Mouse (Mus musculus) stomach, embryonic 14.5 days (tissue): Measurements from ENCODE around the gene Opalin. TPM values are rescaled to one million over a fixed set of nuclear protein-coding genes. Genes with fewer than 3 reads are reported as not detected.

ENCODE experiments used
- ATAC-seq: fragments of 200-750 bp; cut with Nextera tagmentation; 2 replicates; pipeline ENCODE4 v1.8.0; 2017; ENCODE audit warnings: low read depth, moderate TSS enrichment; ENCODE audit not compliant: insufficient number of reproducible peaks, insufficient read depth, low FRiP score
- H3K27ac ChIP-seq: fragments of 300-500 bp; sonication (generic); 2 replicates; pipeline ENCODE4 v1.5.1; 2014; ENCODE audit warnings: mild to moderate bottlenecking, low read length, moderate library complexity, mixed read lengths
- H3K27me3 ChIP-seq: fragments of 300-500 bp; sonication (generic); 2 replicates; pipeline ENCODE4 v1.6.1; 2014; ENCODE audit warnings: low read length, control low read depth, mixed read lengths; ENCODE audit not compliant: control insufficient read depth, insufficient read depth
- H3K36me3 ChIP-seq: fragments of 300-500 bp; sonication (generic); 2 replicates; pipeline ENCODE4 v1.6.1; 2014; ENCODE audit warnings: mild to moderate bottlenecking, control low read depth, low read length, moderate library complexity, mixed read lengths; ENCODE audit not compliant: control insufficient read depth, insufficient read depth
- H3K4me1 ChIP-seq: fragments of 300-500 bp; sonication (generic); 2 replicates; pipeline ENCODE4 v1.6.1; 2014; ENCODE audit warnings: low read length, control low read depth, mixed read lengths; ENCODE audit not compliant: control insufficient read depth, insufficient read depth
- H3K4me2 ChIP-seq: fragments of 300-500 bp; sonication (generic); replicated peaks from 2 replicates; pipeline ENCODE4 v1.6.1; 2014; ENCODE audit warnings: low read depth, low read length, control low read depth
- H3K4me3 ChIP-seq: fragments of 300-500 bp; sonication (generic); 2 replicates; pipeline ENCODE4 v1.5.1; 2014; ENCODE audit warnings: low read depth, low read length, control low read depth
- H3K9ac ChIP-seq: fragments of 300-500 bp; sonication (generic); replicated peaks from 2 replicates; pipeline ENCODE4 v1.6.1; 2014; ENCODE audit warnings: low read depth, mild to moderate bottlenecking, control low read depth, low read length, moderate library complexity, mixed read lengths
- H3K9me3 ChIP-seq: fragments of 300-500 bp; sonication (generic); 2 replicates; pipeline ENCODE4 v1.6.1; 2016; ENCODE audit warnings: low read depth, low read length, control low read depth; ENCODE audit not compliant: control insufficient read depth
- WGBS: fragments of 180-500 bp; shearing (Covaris S2); extraction: QIAGEN DNeasy Blood & Tissue Kit; methylation state at CpG from one replicate; pipeline ENCODE4 v1.1.7; 2014; 5-methylcytosine and 5-hydroxymethylcytosine counted together
- polyA plus RNA-seq: library from polyadenylated mRNA; unstranded; fragments of >200 nt; fragmentation: Nextera tagmentation; extraction: Ambion mirVana; gene quantifications from 2 replicates; pipeline ENCODE4 v1.2.1, GENCODE M21; 2014

Opalin gene
- polyA plus RNA-seq, 1 experiment from 2014 or later = not detected

DNA sequence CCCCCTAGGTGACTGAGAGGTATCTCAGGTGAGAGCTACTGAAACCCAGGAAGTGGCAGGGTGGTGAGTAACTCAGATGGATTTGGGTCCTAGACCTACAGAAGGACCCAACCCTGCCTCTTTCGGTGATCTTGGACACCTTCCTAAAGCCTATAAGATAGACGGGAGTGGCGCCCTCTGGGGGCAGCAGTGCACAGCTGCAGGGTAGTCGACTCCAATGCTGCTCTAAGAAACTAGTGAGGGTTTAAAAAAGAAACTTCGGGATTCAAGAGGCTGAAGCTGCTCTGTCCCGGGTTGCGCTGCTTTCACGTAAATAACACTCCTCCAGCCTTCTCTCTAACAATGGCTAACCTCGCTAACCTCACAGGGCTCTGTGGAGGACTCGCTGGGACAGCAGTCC is 23.4 kb downstream of the Opalin start:
- no peaks in the 10 kb centered on the region for H3K4me1 ChIP-seq
- no peak overlapping the region for H3K9ac ChIP-seq
- H3K27ac ChIP-seq = no peak overlapping the region
- no peak overlapping the region for H3K4me3 ChIP-seq
- WGBS = 33% methylated on average over 10 of the region's 10 CpGs
- no peak overlapping the region for H3K4me2 ChIP-seq
- no peaks in the 10 kb centered on the region for H3K36me3 ChIP-seq
- no peaks in the 10 kb centered on the region for H3K27me3 ChIP-seq
- no peak; the same call in 1 of the 2 replicates for ATAC-seq
- H3K9me3 ChIP-seq = no peaks in the 10 kb centered on the region

DNA sequence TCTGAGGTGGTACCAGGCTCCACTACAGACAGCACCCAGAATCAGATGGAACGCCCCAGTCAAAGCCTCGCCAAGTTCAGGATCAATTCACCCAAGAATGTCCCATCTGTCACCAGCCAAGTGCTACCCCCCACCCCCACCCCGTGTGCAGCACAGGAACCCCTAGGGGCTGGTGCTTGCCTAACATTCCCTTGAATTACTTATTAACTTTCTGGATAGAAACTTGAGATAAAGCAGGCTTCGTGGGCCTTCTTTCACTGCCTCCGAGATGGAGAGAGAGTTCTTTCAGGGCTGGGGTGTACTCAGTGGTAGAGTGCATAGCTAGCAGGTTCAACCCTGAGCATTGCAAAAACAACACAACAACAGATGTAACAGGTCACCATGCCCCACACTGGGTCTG is 24.7 kb downstream of the Opalin start:
- Histone ChIP-seq H3K9me3 (no peaks in the 10 kb centered on the region), H3K27ac (no peak overlapping the region), H3K4me2 (no peak overlapping the region), H3K4me1 (no peaks in the 10 kb centered on the region), H3K9ac (no peak overlapping the region), H3K36me3 (no peaks in the 10 kb centered on the region), H3K4me3 (no peak overlapping the region), H3K27me3 (no peaks in the 10 kb centered on the region)
- 47% methylated on average over 5 of the region's 5 CpGs for WGBS
- ATAC-seq = no peak

DNA sequence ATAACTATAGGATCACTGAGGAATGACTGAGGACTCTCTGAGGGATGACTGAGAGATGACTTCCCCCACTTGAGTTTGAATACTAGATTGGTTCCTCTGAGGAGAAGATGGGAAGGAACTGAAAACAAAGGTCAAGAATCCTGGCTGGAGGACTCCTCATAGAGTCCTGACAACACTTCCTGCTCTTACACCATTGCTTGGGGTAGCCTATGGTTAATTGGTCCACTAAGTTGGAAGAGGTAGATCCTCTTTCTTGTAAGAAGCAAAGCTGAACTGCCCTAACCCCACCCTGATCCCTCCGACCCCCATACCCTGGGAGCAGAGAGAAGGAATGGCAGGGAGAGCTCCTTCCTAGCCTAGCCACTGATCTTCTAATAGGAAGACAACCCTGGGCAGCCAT is 25.2 kb downstream of the Opalin start:
- H3K9ac ChIP-seq = no peak overlapping the region
- H3K27me3 ChIP-seq = no peaks in the 10 kb centered on the region
- no peaks in the 10 kb centered on the region for H3K4me1 ChIP-seq
- 82% methylated on average over 1 of the region's 1 CpGs for WGBS
- H3K36me3 ChIP-seq = no peaks in the 10 kb centered on the region
- H3K27ac ChIP-seq = no peak overlapping the region
- H3K4me3 ChIP-seq = no peak overlapping the region
- H3K9me3 ChIP-seq = no peaks in the 10 kb centered on the region
- ATAC-seq = no peak
- H3K4me2 ChIP-seq = no peak overlapping the region

DNA sequence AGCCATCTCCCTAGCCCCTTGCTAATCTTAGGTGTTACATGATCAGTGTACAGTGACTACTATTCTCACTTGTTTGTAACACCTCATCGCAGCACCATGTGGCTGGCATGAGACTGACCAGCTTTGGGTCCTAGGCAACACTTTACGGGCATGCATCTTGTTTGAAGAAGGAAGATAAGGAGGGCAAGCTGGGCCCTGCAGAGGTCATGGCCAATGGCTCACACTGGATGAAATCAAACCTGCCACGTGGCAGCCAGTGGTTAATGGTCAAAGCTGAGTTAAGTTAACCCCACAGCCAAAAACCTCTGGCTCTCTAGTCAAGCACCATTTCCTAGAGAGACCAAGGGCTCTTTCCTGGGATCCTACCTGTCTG is 28.7 kb downstream of the Opalin start:
- 70% methylated on average over 3 of the region's 3 CpGs for WGBS
- ATAC-seq = no peak
- H3K4me2 ChIP-seq = no peak overlapping the region
- no peaks in the 10 kb centered on the region for H3K9me3 ChIP-seq
- no peak overlapping the region for H3K27ac ChIP-seq
- H3K27me3 ChIP-seq = no peaks in the 10 kb centered on the region
- H3K4me1 ChIP-seq = no peaks in the 10 kb centered on the region
- no peaks in the 10 kb centered on the region for H3K36me3 ChIP-seq
- no peak overlapping the region for H3K9ac ChIP-seq
- no peak overlapping the region for H3K4me3 ChIP-seq

DNA sequence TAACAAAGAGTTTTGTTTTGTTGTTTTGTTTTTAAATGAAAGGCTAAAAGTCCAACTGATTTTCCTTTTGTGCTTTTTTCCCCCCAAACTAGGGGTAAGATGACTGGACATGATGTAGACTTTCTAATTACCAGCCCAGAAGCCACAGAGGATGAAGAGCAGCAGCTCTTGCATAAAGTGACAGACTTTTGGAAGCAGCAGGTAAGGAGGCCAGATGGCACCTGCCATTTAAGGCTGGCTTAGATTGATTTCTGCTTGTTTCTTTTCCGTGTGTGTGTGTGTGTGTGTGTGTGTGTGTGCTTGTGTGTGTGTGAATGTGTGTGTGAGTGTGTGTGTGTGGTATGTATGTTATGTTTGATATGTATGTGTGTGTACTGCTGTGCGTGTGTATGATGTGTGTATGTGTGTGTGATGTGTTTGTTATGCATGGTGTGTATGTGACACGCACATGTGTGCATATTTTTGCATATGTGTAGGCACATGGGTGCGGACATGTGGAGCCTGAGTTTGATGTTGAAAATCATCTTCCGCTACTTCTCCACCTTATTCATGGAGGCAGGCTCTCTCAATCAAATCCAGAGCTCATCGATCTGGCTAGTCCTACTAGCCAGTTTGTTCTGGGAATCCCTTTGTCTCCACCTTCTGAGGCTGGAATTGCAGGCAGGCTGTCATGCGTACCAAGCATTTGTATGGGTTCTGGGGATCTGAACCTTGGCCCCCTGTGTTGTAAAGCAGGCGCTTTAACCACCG is 29.3 kb downstream of the Opalin start:
- Histone ChIP-seq H3K9me3 (no peaks in the 10 kb centered on the region), H3K36me3 (no peaks in the 10 kb centered on the region), H3K27ac (no peak overlapping the region), H3K9ac (no peak overlapping the region), H3K4me1 (no peaks in the 10 kb centered on the region), H3K27me3 (no peaks in the 10 kb centered on the region), H3K4me3 (no peak overlapping the region), H3K4me2 (no peak overlapping the region)
- 85% methylated on average over 9 of the region's 9 CpGs for WGBS
- no peak for ATAC-seq

GRCm38 (mm10) chr19:41045091-41045770 is 31.7 kb downstream of the Opalin start:
- no peak overlapping the region for H3K9ac ChIP-seq
- H3K9me3 ChIP-seq = no peaks in the 10 kb centered on the region
- WGBS = 32% methylated on average over 10 of the region's 10 CpGs
- no peak for ATAC-seq
- H3K27ac ChIP-seq = no peak overlapping the region
- H3K4me3 ChIP-seq = no peak overlapping the region
- no peaks in the 10 kb centered on the region for H3K27me3 ChIP-seq
- H3K4me2 ChIP-seq = no peak overlapping the region
- H3K4me1 ChIP-seq = no peaks in the 10 kb centered on the region
- H3K36me3 ChIP-seq = no peaks in the 10 kb centered on the region

DNA sequence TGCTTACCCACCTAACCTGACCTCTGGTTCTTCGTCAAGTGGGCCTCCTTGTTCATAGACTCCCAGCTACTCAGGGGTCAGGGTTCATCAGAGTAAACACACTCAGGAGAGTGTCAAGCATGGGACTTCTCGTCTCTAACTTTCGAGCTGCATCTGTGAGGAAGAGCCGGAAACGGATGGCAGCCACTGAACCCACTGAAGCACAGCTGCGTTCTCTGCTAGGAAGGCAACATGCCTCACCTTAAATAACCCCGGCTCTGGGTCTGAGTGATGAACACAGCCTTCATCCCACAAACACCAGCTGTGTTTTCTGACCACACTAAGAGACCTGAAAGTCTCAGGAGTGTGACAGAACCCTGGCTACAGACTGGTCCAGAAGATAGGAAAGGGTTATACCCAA is 37.8 kb downstream of the Opalin start:
- no peaks in the 10 kb centered on the region for H3K36me3 ChIP-seq
- H3K9me3 ChIP-seq = no peaks in the 10 kb centered on the region
- no peak overlapping the region for H3K27ac ChIP-seq
- H3K27me3 ChIP-seq = no peaks in the 10 kb centered on the region
- no peak overlapping the region for H3K4me2 ChIP-seq
- no peak for ATAC-seq
- H3K4me3 ChIP-seq = no peak overlapping the region
- WGBS = 55% methylated on average over 7 of the region's 7 CpGs
- H3K4me1 ChIP-seq = no peaks in the 10 kb centered on the region
- H3K9ac ChIP-seq = no peak overlapping the region

GRCm38 (mm10) chr19:41035809-41036551 is 40.9 kb downstream of the Opalin start:
- Histone ChIP-seq H3K27ac (no peak overlapping the region), H3K27me3 (no peaks in the 10 kb centered on the region), H3K4me3 (no peak overlapping the region), H3K36me3 (no peaks in the 10 kb centered on the region), H3K4me2 (no peak overlapping the region), H3K9ac (no peak overlapping the region), H3K9me3 (no peaks in the 10 kb centered on the region), H3K4me1 (no peaks in the 10 kb centered on the region)
- WGBS = 69% methylated on average over 4 of the region's 4 CpGs
- no peak for ATAC-seq
